Mouse (Mus musculus) kidney, adult 2 months (tissue): ENCODE measurements around the gene Trdmt1.

Experiments
- CTCF ChIP-seq: fragments of 200-500 bp; conservative IDR thresholded peaks from 2 replicates; pipeline ENCODE4 v1.5.1; 2011; ENCODE audit warnings: low read depth, mild to moderate bottlenecking, control low read depth, low read length, moderate library complexity, mixed read lengths; ENCODE audit not compliant: insufficient read depth, insufficient read length
- POLR2A ChIP-seq: fragments of 200-500 bp; IDR thresholded peaks from one replicate; pipeline ENCODE4 v1.6.1; 2011; ENCODE audit warnings: low read depth, low read length, control low read depth

DNA sequence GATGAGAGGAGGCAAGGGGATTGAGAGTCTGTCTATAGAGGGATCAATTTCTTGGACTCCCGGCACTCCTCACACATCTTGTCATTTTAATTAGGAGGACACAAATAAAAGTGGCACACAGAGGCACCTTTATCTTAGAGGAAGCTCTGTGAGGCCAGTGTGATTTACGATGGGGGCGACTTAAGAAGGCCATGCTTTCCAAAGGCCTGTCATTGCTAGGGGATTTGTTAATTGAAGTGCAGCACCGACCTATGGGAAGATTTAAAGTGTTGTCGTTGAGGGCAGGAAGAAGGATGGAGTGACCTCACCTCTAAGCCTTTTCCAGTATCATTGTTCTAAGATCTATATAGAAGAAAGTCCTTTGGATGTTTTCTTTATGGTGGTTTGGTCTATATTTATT, 42.9 kb downstream of the Trdmt1 start:
- no peak for TF ChIP-seq CTCF
- no peak for TF ChIP-seq POLR2A
